Mouse (Mus musculus) B cell, adult 62 days (primary cell): ENCODE measurements around the gene Bcat1. TPM values are rescaled to one million over a fixed set of nuclear protein-coding genes. Genes with fewer than 3 reads are reported as not detected.

ENCODE experiments used
- total RNA-seq: library from RNA; stranded (reverse); gene quantifications from 4 replicates; pipeline ENCODE4 v1.2.4, GENCODE M21; 2023

Bcat1 gene
- total RNA-seq = 0.47 to 1.5 TPM (median 0.60 TPM) in 3 of 4 replicates, not detected in the other

GRCm38 (mm10) chr6:145075548-145076224 lies at the start of gene Bcat1:
Bcat1 (minus strand) TSS chr6:145076184.

GRCm38 (mm10) chr6:145115476-145116097 lies 39.6 kb upstream of the Bcat1 start, which contains the start of gene Lrmp:
Lrmp (plus strand) TSS chr6:145115653.

Other genes with a start within 250 kb of the Bcat1 start
- 339 to 440 TPM (median 378 TPM) in 4 replicates for gene Lrmp, start 39.5 kb upstream of the Bcat1 start, total RNA-seq
- 1.9 to 2.3 TPM (median 2.1 TPM) in 4 replicates for gene Casc1, start 134.8 kb upstream of the Bcat1 start, total RNA-seq
- 9.1 to 13.4 TPM (median 12.4 TPM) in 4 replicates for gene Etfrf1, start 134.9 kb upstream of the Bcat1 start, total RNA-seq
- gene Kras, start 174.1 kb upstream of the Bcat1 start, total RNA-seq = 142 to 168 TPM (median 154 TPM) in 4 replicates